Mouse (Mus musculus) liver, adult 2 months (tissue): Measurements from ENCODE around the gene Brd3os. TPM values are rescaled to one million over a fixed set of nuclear protein-coding genes. Genes with fewer than 3 reads are reported as not detected.

Experiments used
- DNase-seq: peaks from one replicate; pipeline ENCODE4 v3.0.0-alpha.2; 2011; ENCODE audit warnings: low read depth, low spot score; ENCODE audit errors: extremely low read depth
- H3K27ac ChIP-seq: fragments of 200-500 bp; replicated peaks from 2 replicates; pipeline ENCODE4 v1.5.1; 2012; ENCODE audit warnings: low read depth, mild to moderate bottlenecking, control low read depth, inconsistent platforms, low read length; ENCODE audit not compliant: insufficient read depth
- H3K27me3 ChIP-seq: fragments of 200-500 bp; 2 replicates; pipeline ENCODE4 v1.6.1; 2012; ENCODE audit warnings: mild to moderate bottlenecking, moderate library complexity, low read length, inconsistent platforms; ENCODE audit not compliant: control insufficient read depth, insufficient read depth
- H3K36me3 ChIP-seq: fragments of 200-500 bp; 2 replicates; pipeline ENCODE4 v1.6.1; 2012; ENCODE audit warnings: low read length, inconsistent platforms; ENCODE audit not compliant: control insufficient read depth, insufficient read depth
- H3K4me1 ChIP-seq: fragments of 200-500 bp; 2 replicates; pipeline ENCODE4 v1.6.1; 2011; ENCODE audit warnings: low read length; ENCODE audit not compliant: control insufficient read depth, insufficient read depth
- H3K4me3 ChIP-seq: fragments of 200-500 bp; 2 replicates; pipeline ENCODE4 v1.5.1; 2011; ENCODE audit warnings: low read depth, mild to moderate bottlenecking, control low read depth, low read length, moderate library complexity; ENCODE audit not compliant: insufficient read depth
- H3K79me2 ChIP-seq: fragments of 200-500 bp; 2 replicates; pipeline ENCODE4 v1.6.1; 2012; ENCODE audit warnings: inconsistent platforms, mild to moderate bottlenecking, low read length, moderate library complexity; ENCODE audit not compliant: control insufficient read depth, insufficient read depth
- H3K9ac ChIP-seq: fragments of 200-500 bp; 2 replicates; pipeline ENCODE4 v1.6.1; 2012; ENCODE audit warnings: low read depth, mild to moderate bottlenecking, control low read depth, inconsistent platforms, low read length
- CTCF ChIP-seq: fragments of 200-500 bp; IDR thresholded peaks from 2 replicates; pipeline ENCODE4 v1.5.1; 2011; ENCODE audit warnings: low read depth, low read length, control low read depth
- POLR2A ChIP-seq: fragments of 200-500 bp; IDR thresholded peaks from 2 replicates; pipeline ENCODE4 v1.6.1; 2011; ENCODE audit warnings: low read length, control low read depth; ENCODE audit not compliant: insufficient read depth; ENCODE audit errors: extremely low read depth
- WGBS: fragments of 180-500 bp; shearing (Covaris S2); methylation state at CpG from one replicate; pipeline ENCODE4 v1.1.7; 2018; 5-methylcytosine and 5-hydroxymethylcytosine counted together
- polyA plus RNA-seq: library from polyadenylated mRNA; depleted of rRNA; stranded (reverse); fragments of >200 nt; gene quantifications from 2 replicates; pipeline ENCODE4 v1.2.3, GENCODE M21; 2012
- total RNA-seq: library from RNA; depleted of rRNA; stranded (reverse); fragments of >200 nt; gene quantifications from 2 replicates; pipeline ENCODE4 v1.2.3, GENCODE M21; 2014

Gene Brd3os
- total and polyA plus RNA-seq, 2 experiments, result 0.09 to 0.82 TPM

DNA sequence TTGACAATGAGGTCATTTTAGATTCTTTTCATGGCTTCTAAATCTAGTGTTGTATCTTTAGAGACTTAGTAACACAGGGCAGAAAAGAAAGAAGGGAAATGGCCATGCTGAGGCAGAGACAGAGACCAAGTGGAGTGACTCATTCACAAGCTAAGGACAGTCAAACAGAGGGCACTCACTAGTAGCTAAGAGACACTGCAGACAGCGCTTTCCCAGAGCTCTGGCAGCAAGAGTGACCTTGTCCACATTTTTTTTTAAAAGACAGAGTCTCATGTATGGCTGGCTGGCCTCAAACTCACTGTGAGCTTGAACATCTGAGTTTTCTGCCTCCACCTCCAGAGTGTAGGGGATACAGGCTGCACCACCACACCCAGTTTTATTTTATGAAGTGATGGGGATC lies 4.2 kb upstream of the Brd3os start:
- DNase-seq, result no peak
- WGBS, result 62% methylated on average over 1 of the region's 1 CpGs

DNA sequence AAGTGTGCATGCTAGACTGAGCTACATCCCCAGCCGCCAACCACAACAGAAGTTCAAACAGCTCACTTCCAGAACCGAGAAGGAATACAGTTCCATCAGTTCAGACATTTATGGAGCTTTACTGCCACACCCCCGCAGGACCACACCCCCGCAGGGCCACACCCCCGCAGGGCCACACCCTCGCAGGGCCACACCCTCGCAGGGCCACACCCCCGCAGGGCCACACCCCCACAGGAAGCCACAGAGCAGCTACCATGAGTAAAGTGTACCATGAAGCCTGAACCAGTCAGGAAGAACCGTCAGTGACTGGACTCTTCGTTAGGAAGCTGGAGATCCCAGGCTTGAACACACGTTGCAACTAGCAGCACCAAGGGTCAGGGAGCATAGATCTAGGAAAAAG lies 3.8 kb upstream of the Brd3os start:
- Histone ChIP-seq H3K4me3 (no peak overlapping the region), H3K79me2 (no peaks in the 10 kb centered on the region), H3K27me3 (no peaks in the 10 kb centered on the region), H3K36me3 (no peaks in the 10 kb centered on the region), H3K27ac (no peak overlapping the region), H3K9ac (no peak overlapping the region), H3K4me1 (peaks cover 2% of the 10 kb centered on the region; the same call in 1 of the 2 replicates)
- no peak for TF ChIP-seq CTCF
- TF ChIP-seq POLR2A, result no peak
- DNase-seq, result no peak
- WGBS, result 38% methylated on average over 11 of the region's 11 CpGs

More for the DNA sequence above, 4.2 kb upstream of the Brd3os start:
- no peaks in the 10 kb centered on the region for H3K27me3 ChIP-seq
- H3K4me3 ChIP-seq, result no peak overlapping the region
- no peaks in the 10 kb centered on the region for H3K36me3 ChIP-seq
- H3K4me1 ChIP-seq, result peaks cover 2% of the 10 kb centered on the region; the same call in 1 of the 2 replicates
- no peak overlapping the region for H3K27ac ChIP-seq
- no peak overlapping the region for H3K9ac ChIP-seq
- no peak for TF ChIP-seq POLR2A
- no peak for TF ChIP-seq CTCF
- no peaks in the 10 kb centered on the region for H3K79me2 ChIP-seq

DNA sequence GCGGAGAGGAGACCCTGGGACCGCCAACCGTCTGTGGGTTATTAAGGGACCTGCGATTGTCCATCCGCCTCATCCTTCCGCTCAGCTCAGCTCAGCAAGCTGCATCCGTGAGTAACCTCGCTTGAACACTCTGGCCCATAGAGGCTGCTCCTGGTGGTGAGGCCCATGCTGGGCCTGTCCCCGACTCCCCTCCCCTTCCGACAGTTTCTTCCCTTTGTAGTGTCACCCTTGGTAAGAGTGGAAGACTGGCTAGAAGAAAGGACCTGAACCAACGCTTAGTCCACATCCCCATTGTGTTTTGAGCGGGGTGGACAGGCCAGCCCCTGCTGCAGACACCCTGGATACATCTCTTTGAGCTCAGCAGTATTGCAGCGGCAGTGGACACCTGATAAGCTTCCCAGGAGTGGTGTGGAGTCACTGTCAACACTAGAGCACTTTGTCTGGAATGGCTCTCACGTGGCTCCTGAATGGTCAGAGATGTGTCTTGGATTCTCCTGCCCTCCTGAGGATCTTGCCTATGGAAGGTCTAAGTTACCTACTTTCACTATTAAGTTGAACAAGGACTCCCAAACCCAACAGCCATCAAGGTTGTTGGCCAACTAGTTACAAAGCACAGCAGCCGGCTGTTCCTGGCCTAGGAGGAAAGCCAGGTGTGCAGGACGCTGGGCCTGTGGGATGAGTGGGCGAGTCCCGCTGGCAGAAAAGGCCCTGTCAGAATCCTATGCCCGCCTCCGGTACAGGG lies 755 bp downstream of the Brd3os start:
- no peaks in the 10 kb centered on the region; the same call in 1 of the 2 replicates for H3K36me3 ChIP-seq
- WGBS, result 39% methylated on average over 20 of the region's 20 CpGs
- H3K79me2 ChIP-seq, result no peaks in the 10 kb centered on the region
- H3K27me3 ChIP-seq, result no peaks in the 10 kb centered on the region
- H3K27ac ChIP-seq, result no peak overlapping the region
- peaks cover 2% of the 10 kb centered on the region; the same call in 1 of the 2 replicates for H3K4me1 ChIP-seq
- TF ChIP-seq POLR2A (no peak), CTCF (no peak)
- DNase-seq, result no peak
- H3K4me3 ChIP-seq, result peak overlapping the region; percentile 44
- H3K9ac ChIP-seq, result peak overlapping the region; percentile 7

DNA sequence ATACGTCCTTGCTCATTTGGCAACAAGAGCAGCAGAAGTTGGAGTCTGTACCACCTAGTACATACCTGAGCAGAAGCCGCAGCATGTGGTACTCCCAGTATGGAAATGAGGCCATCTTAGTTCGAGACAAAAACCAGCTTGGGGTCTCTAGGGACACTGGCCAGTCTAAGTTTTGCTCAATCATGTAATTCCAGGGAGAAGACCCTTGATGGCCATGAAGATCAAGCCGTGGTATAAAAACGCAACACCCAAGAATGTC lies 1.3 kb downstream of the Brd3os start:
- peaks cover 2% of the 10 kb centered on the region; the same call in 1 of the 2 replicates for H3K4me1 ChIP-seq
- H3K36me3 ChIP-seq, result peaks cover under 1% of the 10 kb centered on the region; the same call in 1 of the 2 replicates
- DNase-seq, result no peak
- H3K79me2 ChIP-seq, result no peaks in the 10 kb centered on the region
- WGBS, result 84% methylated on average over 5 of the region's 5 CpGs
- H3K27ac ChIP-seq, result no peak overlapping the region
- no peak overlapping the region for H3K9ac ChIP-seq
- no peaks in the 10 kb centered on the region for H3K27me3 ChIP-seq
- TF ChIP-seq CTCF (no peak), POLR2A (no peak)
- H3K4me3 ChIP-seq, result no peak overlapping the region

DNA sequence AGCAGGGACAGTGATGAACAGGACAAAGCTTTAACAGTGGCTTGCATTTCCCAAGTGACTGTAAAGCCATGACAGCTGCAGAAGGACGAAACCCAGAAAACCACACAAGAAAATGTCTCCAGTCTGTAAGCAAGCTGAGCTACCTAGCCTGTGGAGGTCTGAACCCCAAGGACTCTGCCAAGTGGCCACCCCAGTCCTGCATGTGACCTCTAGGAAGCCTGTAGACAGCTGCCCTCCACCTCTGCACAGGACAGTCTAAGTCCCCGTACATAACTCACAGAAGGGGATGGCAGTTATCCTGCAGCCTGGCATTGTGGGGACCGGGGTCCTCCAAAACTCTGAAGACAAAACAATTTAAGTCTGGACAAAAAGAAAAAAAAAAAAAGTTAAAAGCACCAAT lies 3.8 kb downstream of the Brd3os start:
- no peak for DNase-seq
- 96% methylated on average over 3 of the region's 3 CpGs for WGBS
- TF ChIP-seq CTCF, result no peak
- TF ChIP-seq POLR2A, result no peak
- Histone ChIP-seq H3K79me2 (no peaks in the 10 kb centered on the region), H3K36me3 (peaks cover 16% of the 10 kb centered on the region; the same call in 1 of the 2 replicates), H3K9ac (no peak overlapping the region), H3K27me3 (no peaks in the 10 kb centered on the region), H3K27ac (no peak overlapping the region), H3K4me3 (no peak overlapping the region), H3K4me1 (peaks cover 2% of the 10 kb centered on the region; the same call in 1 of the 2 replicates)

DNA sequence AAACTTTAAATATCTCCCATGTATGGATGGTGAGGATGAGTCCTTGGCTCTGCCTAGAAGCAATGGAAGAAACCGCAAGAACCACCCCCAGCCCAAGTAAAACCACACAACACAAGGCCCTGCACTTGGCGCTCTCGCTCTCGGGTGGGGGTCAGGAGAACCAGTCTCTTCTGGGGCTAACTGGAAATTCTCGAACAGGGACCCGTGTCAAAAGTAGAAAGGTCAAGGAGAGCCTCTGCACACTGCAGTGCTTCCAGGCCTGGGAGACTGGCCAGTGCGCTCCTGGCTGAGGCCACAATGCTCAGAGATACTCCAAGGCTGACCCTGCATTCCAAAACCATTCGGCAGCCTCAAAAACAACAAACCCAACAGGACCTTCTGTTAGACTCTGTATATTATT lies 4.7 kb downstream of the Brd3os start:
- Histone ChIP-seq H3K36me3 (peaks cover 25% of the 10 kb centered on the region; the same call in 1 of the 2 replicates), H3K4me1 (peaks cover 2% of the 10 kb centered on the region; the same call in 1 of the 2 replicates), H3K27ac (no peak overlapping the region), H3K4me3 (no peak overlapping the region), H3K27me3 (no peaks in the 10 kb centered on the region), H3K79me2 (no peaks in the 10 kb centered on the region), H3K9ac (no peak overlapping the region)
- no peak for TF ChIP-seq POLR2A
- TF ChIP-seq CTCF, result no peak
- WGBS, result 78% methylated on average over 8 of the region's 8 CpGs
- no peak for DNase-seq
